Mouse (Mus musculus): ENCODE measurements around the gene Slc16a13.

DNA sequence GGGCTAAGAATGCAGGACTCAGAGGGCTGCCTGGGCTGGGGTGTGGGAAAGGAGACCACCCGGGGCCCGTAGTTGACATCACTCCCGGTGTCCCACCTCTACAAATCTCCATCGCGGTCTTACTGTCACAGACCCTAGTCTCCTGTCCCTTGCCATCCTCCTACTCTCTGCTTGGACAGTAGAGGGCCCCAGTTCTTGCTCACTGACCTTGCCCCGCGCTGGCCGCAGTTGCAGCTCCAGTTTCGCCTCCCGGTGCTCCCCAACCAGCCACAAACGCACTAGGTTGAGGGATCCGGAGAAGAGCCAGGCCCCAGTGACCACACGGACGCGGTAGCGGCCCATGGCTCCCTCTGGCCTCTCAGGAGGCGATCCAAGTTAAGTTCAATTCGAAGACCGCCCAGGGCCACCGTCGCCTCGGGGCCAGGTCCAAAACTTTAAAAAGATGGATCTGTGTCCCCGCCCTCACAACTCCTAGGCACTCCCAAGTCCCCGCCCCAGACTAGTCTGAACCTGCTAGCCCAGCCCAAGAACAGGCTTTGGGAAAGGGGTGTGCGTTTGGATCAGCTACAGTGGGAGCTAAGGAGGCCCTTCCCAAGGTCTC is 34.2 kb upstream of the Slc16a13 start, which contains the start of gene Alox12:
- TF ChIP-seq CTCF (IDR thresholded peaks at IDR 0.05; ENCODE audit: borderline replicate concordance, insufficient read depth, low read length) (peak; percentile 43; the same call in 1 of the 2 replicates), POLR2A (IDR thresholded peaks at IDR 0.05; ENCODE audit: low read depth, low read length) (no peak)

Data from embryonic fibroblast, embryonic 13.5 days (primary cell).